Mouse (Mus musculus) activated CD4-positive, CD25-positive, alpha-beta regulatory T cell, adult 4 months (primary cell): ENCODE data around the gene Rad51b. TPM values are rescaled to one million over a fixed set of nuclear protein-coding genes. Genes with fewer than 3 reads are reported as not detected.

Source experiments
- ATAC-seq: one replicate; pipeline ENCODE4 v1.8.0; 2017
- polyA plus RNA-seq, 2 experiments: library from polyadenylated mRNA; unstranded; fragments of 100-300 nt; shearing (Covaris generic); gene quantifications; one replicate each; pipeline ENCODE4 v1.2.1; 2017

The Rad51b gene
- polyA plus RNA-seq, 2 experiments from 2014 or later: 1.9 to 2.8 TPM

DNA sequence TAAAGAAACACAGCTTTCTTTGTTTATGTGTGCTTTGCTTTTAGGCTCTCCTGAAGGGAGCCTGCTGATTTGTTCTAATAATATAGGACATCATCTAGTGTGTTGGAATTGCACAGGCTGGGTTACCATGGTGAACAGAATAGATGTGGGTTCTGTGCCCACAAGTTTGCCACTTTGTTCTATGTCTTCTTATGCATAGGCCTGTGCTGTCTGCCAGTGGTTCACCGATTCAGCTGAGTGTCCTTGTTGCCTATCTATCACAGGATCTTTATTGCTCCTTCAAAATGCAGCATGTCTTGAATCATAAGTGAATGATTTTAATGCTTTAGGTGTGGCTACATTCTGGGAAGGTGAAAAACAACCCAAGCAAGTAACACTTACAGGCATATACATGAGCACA lies 201.2 kb downstream of the Rad51b start:
- no peak for ATAC-seq

DNA sequence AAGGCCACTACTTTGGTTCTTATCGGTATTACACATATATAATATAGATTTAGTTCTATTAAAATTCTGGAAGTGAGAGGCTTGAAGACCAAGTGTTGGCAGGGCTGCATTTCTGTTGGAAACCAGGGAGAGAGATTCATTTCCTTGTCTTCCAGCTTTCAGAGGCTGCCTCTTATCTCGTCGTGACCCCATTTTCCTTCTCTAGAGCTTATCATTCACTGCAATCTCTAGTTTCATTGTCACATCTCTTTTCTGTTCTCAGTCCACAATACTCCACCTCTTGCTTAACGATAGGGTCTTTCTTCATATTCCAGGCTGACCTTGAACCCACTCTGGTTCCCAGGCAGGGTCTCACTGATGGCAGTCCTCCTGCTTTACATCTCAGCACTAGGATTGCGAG lies 202.7 kb downstream of the Rad51b start:
- no peak for ATAC-seq

- ATAC-seq: no peak
These were observed 204.8 kb downstream of the Rad51b start for GRCm38 (mm10) chr12:79501877-79502276.

DNA sequence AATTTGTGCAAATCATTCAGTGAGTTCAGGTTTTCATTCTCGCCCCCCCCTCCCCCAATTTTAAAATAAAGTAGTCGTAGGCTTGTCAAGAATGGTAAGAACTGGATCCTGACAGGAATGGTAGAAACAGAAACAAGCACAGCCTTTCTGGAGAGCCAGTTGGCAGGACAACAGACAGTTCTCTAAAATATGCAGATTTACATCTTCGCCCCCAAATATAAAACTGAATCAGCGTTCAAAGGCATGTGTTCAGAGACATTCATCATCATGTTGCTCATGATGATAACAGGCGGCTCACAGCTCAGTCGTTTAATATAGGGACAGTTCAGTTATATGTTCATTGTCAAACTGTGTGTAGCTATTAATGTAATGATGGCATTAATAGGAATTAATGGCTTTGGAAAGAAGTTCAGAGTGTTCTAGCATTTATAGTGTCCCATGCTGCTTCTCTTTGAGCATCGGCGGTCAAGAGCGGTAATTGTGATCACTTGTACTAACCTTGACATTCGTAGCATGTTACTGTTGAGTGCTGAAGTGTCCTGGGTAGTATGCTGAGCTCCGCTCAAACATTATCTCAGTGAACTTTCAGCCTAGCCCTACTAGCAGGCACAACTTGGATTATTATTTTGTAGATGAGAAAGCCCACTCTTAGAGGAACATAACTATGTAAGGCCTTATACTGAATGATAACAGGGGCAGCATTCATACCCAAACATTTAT lies 205.9 kb downstream of the Rad51b start:
- ATAC-seq: no peak

- ATAC-seq: no peak
These were observed 206.8 kb downstream of the Rad51b start for GRCm38 (mm10) chr12:79503582-79504515.

DNA sequence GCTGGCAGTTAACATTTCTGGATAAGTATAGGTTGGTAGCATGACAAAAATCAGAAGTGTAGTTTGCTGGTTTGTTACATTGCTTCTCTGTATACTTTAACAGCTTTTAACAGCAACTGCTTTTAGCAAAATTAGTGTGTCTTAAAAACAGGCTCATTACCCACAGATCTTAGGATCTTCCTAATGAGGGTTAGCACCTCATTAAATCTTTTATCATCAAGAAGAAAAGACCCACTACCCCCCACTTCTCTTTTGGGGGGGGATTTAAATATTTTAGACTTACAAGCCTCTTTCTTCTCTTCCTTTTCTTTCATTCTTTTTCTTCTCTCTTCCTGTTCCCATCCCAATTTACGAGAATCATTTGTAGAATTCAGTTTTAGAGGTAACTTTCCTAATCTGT lies 207.6 kb downstream of the Rad51b start:
- ATAC-seq: no peak

DNA sequence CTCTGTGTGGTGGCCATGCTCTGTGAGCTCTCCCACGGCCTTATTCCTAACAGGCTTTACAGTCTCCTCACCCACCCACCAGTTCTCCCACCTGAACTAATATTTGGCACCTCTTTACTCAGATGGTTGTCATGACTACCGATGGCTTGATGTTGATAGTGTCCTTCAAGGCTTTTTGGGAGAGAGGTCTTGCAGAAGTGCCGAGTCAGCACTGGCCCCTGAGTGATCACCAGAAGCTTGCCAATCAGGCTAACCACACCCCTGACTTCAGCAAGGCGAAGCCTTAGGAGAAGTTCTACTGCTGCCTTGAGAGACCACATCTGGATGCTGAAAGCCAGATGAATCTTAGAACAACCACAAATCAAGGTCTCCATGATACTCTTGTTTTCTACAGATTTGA lies 209.3 kb downstream of the Rad51b start:
- ATAC-seq: no peak

DNA sequence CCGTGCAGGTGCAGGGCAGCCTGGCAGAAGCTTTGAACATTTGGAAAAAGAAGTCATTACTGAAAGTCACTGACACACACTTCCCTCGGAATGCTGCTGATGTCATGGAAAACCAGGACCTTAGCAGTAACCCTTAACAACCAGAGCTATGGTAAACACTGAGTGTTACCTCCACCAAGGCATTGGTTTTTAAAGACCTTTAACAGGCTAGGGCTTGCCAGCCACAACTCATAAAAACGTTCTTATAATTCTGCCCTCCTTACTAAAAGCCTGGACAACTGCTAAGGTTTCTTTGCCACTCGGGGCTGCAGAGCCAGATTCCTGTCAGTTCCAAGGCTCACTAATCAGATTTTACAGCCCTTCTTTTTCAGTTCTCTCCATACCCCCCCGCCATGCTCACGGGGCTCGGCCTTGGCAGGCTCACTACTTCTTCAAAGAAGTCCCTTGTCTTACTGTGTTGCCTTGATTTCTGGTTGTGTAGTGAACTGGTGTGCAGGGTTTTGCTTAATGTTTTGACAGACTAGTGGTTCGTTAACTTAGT lies 210.1 kb downstream of the Rad51b start:
- no peak for ATAC-seq

DNA sequence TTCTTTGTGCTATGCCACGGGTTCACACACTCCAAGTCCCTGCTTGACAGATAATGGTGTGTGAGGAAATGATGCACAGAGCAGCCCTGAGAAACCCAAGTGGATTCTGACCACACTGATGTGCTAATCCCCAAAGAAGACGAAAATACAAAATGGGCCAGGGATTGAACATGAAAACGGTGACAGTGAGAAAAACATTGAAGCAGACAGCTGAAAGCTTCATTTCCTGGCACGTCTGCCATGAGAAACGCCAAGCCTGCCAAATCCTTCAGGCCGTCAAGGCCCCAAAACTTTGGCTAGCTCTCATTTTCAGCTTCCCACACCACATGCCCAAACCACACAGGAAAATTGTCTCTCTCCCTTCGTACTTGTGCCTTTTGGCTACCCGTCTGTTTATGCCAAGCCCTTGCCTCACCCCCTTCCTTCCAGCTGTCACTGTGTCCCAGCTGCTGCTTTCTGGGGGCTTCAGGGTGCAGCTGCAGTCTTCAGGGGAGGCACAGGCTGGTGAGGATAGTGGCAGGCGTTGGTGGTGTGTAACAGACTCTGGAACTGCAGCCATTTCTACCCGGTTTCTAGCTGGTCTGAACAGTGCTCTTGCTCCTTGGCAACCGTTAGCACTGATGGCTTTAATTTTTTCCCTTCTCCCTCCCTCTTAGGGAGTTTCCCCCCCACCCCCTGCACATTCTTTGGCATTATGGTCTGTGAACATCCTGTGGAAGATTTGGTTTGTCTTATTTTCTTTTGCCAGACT lies 214.5 kb downstream of the Rad51b start:
- ATAC-seq: no peak

- no peak for ATAC-seq
These were observed 215.3 kb downstream of the Rad51b start for GRCm38 (mm10) chr12:79512205-79512886.

DNA sequence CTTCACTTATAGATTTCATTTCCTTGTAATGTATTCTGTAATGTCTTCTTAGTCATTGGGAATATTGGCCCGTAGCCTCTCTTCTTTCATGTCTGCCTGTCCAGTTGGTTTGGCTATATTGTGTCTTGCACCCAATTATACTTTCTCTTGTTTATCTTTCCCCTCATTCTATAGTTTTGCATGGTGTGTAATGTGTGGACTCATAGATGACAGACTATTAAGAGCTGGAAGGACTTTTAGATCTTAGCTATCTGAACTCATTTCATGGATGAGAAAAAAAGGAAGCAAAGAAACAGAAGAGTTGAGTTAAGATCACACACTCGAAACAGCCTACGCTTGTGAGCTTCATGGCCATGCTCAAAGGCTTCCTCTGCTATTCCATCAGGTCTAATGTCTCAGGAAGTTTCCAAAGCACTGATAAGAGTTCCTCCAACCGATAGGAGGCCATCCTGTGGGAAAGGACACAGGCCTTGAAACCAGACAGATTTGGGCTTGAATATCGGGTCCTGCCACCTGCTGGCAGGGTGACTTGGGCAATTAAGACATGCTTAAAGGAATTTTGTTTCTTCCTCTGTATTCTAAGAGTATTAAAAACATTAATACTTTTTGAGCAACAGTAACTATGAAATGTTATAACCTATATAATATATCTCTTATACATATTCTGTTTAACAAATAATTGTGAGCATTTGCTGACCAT lies 216.1 kb downstream of the Rad51b start:
- ATAC-seq: no peak

GRCm38 (mm10) chr12:79514680-79515079 lies 217.6 kb downstream of the Rad51b start:
- no peak for ATAC-seq

DNA sequence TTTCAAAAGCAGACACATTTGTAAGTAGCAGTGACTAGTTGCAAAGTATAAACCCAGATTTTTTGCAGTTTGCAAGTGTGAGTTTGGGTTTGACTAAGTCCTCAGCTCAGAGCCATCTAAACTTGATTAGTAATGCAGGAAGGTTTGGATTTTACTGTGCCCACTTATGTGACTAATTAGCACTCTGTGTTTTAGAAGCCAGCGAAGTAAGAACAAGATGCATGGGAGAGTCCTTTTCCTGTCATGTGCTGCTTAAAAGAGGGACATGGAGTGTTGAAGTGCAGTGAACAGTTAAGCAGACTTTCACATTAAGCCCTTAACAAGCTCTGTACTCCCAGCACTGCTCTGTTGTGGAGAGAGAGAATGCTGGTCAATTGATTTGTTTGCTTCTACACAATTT lies 225.3 kb downstream of the Rad51b start:
- no peak for ATAC-seq

DNA sequence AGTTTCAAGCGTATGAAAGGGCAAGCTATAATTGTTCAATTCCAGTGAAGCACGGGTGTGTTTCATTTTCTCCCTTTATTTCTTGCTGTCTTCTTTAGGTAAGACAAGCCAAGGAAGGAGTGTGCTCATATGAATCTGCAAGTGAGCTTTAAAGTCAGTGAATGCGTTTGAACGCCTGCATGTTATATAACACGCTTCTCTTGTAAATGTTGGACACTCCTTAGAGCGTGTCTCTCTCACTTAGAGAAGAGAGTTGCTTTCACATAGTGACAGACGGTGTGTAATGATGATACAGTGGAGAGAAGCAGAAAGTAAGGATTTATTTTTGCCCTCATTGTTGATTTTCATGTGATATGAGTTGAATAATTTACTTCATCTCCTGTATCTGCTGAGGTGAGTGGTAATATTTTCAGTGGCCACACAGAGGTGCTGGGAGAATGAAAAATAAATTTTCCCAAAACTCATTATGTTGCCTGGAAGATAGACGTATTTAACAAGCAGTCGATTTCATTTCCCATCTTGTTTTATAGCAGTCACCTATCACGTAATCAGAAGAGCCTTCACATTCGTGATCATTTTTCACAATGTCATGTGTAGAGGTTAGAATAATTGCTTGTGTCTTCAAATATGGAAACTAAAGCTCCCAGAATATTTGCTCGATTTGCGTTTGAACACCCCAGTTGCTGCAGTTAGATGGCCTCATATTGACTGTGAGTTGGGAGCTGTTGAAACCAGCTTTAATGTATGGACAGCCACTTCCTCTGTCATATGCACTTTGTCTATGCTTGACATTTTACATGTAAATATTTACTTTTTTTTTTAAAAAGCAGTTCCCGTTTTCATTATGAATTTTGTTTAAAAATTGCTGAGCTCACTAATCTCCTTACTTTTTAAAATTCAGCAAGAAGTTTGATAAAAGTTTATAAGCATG lies 228.1 kb downstream of the Rad51b start:
- no peak for ATAC-seq

- no peak for ATAC-seq
These were observed 228.8 kb downstream of the Rad51b start for GRCm38 (mm10) chr12:79525872-79526271.

DNA sequence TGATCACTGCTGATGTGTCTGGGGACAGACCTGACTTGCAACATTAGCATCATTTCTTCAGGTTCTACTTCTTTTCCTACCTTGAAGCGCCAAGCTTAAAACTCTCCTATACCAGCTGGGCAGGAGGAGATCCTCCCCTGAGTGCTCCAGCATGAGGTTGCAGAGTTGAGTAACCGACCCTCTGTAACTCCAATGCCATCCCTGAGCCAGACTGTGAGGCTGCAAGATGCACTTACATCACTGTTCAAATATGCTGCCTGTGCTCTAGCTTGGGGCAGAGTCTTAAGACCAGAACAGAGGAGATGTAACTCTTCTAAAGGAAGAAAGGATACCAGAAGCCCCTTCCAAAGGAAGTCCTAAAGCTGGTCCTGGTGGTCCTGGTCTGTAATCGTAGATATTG lies 230.1 kb downstream of the Rad51b start:
- ATAC-seq: no peak

- ATAC-seq: no peak
These were observed 233.3 kb downstream of the Rad51b start for GRCm38 (mm10) chr12:79530275-79530902.

DNA sequence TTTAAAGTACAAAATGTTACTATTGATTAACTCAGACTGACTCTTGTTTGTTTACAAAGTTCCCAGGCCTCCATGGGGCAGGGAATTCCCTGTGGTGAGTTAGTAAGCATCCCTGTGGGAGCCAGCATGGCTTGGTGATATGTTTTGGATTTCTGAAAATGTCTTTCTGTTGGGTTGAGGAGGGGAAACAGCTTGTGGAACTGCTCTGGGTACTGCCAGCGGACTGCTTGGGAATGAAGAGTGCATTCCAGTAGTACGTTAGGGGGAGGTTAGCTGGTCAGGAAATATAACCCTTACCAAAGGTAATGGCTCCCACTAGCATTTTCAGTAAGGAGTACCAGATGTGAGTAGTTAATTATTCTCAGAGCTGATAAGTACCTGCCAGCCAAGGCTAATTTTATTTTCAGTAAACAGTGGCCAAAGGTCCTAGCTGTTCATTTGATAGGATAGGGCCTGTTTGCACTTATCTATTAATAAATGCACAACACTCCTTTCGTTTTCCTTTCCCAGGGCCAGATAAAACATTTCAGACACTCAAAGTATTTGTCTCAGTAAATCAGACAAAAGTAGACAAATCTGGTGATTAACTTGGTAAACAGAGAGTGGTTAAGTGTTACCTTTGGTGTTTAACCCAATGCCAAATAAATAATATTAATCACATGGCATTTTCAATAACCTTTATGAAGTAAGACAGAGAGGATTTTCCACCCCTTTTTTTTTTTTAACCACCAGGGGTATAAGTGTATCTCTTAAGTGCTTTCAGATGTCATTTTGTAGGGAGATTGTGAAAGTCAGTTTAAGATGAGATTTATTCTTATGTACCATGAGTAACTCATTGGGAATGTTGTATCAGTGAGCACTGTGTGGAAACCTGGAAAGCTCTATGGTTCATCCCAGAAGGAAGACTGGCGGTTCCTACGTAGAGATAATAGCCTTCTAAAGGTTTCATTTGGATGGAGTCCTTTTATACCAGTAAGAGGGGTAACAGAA lies 235.0 kb downstream of the Rad51b start:
- ATAC-seq: no peak

- ATAC-seq: no peak
These were observed 237.7 kb downstream of the Rad51b start for GRCm38 (mm10) chr12:79534778-79535177.
